Mouse (Mus musculus) megakaryocyte-erythroid progenitor cell, adult 5-6 weeks (primary cell): ENCODE data around the gene Plek. TPM values are rescaled to one million over a fixed set of nuclear protein-coding genes. Genes with fewer than 3 reads are reported as not detected.

Experiments used
- ATAC-seq: replicated peaks from 2 replicates; pipeline ENCODE4 v1.8.0; 2016; ENCODE audit warnings: mild to moderate bottlenecking, inconsistent platforms; ENCODE audit not compliant: severe bottlenecking, poor library complexity, low FRiP score, low TSS enrichment
- total RNA-seq, 2 experiments: library from RNA; stranded (forward) in 1 of 2; stranded (reverse) in 1 of 2; fragments of 200-1000, 215-1000 nt in 1 of 2; fragments of >200 nt in 1 of 2; fragmentation: Nextera tagmentation in 1 of 2; gene quantifications; 2 replicates each; pipeline ENCODE4 v1.2.3; 2014 to 2017

Gene Plek
- total RNA-seq, 2 experiments from 2014 or later: 1.7 to 27.3 TPM

DNA sequence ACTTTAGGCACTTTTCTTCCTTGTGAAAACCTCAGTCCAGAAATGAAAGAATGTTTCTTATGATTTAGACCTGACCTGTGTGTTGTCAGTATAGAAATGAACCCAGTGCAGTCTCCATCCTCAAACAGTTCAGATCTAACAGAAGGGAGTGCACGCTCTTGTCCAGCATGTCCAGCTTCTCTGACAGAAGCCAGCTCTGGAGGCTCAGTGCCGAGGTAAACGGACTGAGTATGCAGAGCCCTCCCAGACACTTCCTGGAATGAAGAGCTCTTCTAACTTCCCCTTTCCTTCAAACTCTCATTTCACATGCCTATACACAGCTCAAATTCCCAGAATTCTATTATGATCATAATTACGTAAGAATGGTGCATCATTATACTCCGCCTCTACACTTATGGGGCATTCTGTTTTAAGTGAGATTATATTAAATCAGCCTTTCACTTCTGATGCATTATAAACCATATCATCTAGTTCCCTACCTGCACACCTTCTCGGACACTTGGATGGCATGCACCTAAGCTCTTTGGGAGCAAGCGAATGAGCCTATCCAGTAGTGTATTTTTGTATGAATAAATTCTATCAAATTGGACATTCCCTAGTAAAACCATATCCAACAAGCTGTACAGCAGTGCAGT lies 49.3 kb downstream of the Plek start:
- ATAC-seq: no peak

DNA sequence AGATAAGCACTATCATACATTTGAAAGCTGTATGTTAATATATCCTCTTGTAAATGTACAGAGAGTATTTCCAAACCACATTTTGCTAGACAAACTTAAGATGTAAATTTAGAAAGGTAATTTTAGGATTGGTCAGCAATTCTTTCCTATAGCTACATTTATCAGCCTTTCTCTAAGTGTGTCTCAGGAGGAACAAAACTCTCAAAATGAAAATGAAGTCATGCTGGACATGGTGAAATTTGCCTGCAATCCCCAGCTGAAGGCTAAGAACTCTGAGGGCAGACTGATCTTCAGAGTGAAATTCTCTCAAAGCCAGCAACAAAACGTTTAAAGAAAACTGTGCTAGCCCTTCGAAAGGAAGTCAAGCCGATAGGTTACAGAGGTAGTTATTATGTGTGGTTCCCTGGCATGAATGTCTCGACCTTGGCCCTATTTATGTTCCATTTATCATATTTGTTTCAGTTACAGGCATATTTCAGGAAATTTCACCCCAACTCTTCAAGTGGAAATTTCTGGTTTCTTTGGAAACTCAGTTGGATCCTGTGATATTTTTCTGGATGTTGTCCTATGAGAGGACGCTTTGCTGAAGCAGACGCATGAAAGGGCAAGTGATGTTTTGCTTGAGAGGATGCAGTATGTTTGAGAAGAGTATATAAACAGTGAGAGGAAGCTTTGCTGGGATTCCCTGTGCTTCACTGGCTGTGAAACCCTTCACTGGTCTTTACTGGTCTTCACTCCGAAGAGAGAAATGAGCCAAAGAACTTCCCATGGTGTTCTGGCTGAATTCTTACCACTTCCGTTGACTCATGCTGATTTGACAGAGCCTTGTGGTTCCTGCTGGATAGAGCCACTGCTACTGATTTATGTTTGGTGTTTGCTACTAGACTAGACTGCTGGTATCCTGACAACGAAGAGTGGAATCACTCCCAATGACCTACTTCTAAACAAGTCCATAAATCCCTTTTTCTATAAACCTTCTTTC lies 51.5 kb downstream of the Plek start:
- no peak for ATAC-seq

DNA sequence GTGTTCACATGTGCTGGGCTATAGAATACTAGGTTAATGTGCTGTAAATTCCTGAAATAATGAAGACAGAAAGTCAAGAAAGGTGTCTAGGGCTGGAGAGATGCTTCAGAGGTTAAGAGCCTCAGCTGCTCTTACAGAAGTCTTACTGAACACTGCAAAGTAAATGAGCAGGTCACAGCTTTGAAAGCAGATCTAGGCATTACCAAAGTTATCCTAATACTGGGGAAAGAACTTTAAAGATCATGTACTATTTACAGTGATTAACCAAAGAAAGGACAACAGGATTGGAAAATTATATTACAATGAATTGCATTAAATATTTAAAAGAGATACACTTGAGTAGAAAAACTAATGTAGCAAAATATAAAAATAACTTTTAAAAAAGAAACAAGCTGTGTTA lies 52.2 kb downstream of the Plek start:
- ATAC-seq: no peak

DNA sequence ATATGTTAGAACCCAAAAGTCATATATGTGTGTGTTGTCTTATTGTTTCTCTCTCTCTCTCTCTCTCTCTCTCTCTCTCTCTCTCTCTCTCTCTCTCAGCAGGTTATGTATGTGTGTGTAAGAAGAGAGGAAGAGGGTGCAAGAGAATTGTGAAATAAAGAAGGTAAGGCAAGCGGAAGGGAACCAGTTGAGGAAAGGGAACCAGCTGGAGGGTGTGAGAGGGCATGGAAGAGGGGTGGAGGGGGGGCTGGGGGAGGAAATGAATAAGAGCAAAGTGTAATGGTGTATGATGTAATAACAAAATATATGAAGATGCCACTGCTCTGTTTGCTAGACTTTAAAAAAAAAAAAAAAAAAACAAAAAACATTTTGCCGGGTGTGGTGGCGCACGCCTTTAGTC lies 52.8 kb downstream of the Plek start:
- ATAC-seq: no peak

DNA sequence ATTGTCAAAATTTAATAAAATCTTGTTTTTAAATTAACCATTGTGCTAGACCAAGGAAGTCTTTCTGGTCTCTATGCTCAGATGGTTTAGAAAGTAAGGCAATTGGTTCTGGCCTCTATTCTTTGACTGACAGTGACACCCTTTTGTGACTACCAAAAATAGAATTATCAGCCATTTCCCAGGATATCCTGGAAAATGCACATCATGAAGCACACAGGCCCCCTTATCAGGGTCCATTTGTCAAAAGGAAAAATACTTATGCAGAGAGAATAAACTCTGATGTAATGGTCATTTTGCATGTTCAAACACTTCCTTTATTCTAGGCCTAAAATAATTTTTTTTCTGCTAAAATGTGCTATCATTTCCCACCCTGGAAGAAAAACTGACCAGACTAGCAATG lies 54.7 kb downstream of the Plek start:
- no peak for ATAC-seq

DNA sequence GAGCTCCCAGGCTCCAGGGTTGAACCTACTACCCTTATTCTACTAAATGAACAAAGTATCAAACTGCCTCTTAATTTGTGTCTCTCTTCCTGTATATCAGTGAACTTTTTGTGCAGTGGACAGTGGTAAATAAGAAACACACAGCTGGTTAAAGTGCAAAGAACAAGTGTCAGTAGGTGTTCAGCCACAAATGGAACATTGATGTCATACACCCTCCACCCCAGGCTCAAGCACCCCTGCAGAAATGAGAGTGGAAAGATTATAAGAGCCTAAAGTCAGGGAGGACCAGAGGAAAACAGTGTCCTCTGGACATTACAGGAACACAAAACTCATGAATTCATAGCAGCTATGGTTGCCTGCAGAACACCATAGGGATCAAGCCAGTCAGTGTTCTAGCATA lies 55.4 kb downstream of the Plek start:
- ATAC-seq: no peak

DNA sequence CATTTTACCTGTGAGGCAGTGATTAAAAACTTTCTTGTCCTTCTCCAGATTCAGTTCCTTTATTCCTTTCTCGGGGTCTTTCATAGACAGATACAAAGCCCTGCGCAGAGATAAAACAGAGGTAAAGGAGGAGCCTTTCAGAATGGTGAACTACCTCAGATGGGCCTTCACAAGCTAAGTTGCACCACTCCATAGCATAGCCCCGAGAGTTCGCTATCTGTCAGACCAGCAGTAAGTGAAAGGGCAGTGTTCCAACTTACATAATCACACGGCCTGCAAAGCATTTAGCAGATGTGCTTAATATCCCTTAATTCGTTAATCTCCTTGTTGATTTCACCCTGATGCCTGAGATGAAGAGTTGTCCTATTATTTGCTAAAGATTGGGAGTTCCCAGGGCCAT lies 59.3 kb downstream of the Plek start:
- ATAC-seq: peak; percentile 95

DNA sequence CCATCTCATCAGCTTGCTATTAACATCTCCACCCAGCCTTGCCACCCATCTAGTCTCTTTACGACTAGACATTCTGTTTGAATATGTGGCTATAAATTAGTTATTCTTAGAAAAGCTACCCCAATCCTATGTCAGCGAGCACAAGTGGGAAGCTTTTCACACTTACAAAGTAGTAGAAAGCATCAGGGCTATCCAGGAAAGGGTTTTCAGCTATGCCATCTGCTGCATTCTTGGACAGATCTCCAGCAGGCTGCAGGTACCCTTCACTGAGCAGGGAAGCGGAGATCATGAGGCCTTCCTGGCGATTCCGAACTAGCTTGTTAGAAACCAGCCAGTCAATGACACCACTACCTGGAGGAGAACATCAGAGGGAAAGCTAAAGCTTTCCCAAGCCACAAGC lies 62.3 kb downstream of the Plek start:
- no peak for ATAC-seq

DNA sequence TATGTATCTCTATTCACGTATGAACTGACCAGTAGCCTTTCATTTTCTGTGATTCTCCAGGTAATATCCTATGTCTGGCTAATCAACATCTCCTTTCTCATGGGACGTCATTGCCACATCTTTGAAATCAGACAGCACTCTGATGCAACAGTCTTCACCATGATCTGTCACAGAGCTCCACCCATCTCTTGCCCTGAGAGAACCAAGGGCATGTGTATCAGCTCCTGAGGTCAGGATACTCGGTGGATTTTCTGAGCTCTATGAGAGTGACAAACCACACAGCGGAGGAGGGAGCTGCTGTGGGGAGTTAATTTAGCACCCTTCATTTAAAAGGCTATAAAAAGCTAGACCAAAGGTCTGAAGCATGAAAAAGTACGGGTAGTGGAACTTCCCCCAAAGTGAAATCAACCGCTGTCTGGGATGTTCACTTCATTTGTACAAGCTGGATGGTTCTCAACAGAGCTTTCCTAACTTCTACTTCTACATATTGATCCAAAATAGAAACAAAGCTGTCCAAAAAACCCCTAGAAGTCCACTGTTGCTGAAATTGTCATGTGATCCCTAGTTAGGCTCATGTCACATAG lies 64.3 kb downstream of the Plek start:
- no peak for ATAC-seq

DNA sequence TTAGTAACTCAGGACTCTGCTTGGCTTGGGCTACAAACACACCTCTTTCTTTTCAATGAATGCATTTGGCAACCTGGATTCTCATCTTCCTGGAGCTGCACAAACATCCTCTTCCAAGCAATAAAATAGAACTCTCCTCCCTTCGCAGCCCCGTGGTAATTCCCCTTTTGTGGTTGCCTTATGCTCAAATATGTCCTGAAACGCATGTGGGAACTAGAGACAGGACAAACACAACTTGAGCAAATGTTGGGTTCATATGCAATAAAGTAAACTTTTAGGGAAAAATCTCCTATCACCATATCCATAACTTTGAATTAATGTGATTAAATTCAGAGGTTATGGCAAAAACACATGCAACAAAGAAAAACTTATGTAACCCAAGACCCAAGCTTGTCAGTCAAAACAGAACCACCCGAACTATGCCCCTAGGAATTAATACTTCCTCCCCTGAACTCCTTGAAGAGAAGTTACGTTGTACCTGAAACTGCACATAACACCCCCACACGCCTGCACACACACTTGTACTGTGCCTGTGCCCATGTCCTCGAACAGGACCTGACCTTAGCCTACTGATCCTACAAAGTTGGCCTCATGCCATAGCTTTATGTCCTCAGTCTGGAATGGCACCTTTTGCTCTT lies 65.5 kb downstream of the Plek start:
- ATAC-seq: no peak

DNA sequence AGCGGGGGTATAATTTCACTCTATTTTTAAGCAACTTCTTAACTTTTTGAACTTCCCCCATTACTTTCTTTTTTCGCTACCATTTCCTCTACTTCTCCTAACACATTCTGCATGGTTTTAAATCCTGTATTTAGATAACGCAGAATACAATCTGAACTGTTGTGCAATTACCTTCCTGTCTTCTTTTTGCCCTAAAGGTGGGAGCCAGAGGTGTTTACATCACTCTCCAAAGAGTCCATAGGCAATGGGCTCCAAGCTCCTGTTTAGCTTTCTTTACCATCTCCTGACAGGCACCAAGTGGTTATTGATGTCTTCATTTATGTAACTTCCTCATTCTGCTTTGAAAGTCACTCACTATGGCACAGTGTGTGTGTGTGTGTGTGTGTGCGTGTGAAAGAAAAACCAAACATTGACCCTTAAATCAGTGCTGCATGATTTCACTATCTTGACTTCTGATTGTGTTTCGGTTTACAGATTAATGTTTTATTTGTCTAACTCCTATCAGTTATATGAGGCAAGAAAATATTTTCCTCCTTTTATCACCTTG lies 73.9 kb downstream of the Plek start:
- no peak for ATAC-seq

DNA sequence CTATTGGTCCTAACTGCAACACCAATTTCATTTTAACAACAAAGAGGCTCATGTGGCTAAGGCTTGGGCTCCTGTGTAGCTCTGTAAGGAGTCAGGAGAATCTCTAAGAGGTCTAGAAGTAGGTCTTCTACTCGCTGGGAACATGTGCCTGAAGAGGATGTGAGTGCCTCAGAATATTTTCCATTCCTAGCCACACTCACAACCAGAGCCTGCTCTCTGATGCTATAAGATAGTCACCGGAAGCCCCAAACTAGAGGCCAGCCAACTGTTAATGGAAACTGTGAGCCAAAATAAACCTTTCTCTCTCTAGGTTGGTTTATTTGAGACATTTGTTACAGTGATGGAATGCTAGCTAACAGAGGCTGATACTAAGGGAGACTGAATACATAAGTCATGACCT lies 74.6 kb downstream of the Plek start:
- ATAC-seq: peak; percentile 47

DNA sequence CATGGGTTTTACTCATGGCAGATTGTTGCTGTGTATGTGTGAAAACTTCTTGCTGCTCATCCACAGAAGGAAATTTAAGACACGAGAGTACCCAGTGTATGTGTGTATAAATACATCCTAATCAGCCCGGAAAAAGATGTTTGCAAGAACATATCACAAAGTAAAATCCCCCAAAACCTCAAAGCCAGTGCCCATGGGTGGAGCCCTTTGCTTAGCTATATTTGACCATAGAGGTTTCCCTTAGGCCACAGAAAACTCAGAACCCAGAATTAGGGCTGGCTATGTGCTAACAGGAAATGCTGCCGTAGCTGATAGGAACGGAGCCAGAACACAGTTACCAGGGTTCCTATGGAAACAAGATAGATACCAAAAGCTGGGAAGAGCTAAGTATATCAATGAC lies 75.2 kb downstream of the Plek start:
- peak; percentile 94 for ATAC-seq

DNA sequence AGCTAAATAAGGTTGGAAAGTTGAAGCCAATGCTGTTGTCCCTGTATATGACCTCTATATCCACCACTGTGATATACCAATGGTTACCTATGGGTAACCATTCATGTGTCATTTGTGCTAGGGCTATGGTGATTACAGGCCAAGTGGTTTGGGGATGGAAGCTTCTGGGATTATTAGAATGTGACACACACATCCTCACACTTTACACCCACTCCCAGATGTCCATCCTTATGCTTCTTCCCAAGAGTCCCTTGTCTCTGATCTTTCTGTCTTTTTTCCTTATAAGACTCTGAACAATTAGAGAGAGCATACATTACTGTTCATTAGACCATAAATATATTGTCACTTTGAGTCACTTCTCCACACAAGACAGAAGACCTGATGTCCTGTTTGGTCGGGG lies 79.1 kb downstream of the Plek start:
- ATAC-seq: no peak

DNA sequence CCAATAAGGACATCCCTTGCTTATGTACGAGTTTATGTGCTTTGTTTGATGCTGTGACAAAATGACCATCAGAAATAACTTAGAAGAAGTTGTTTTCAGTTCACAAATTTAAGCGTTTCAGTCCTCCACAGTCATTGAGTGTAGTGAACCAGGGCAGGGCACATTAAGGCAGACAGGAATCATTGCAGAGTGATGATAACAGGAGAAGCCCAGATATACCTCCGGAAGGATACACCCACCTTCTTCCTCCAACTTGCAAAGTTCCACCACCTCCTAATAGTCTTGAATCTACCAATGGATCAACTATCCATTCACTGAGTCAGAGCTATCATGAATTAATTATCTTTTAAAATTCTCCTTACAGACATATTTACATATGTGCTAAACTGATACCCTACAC lies 80.2 kb downstream of the Plek start:
- peak; percentile 44; the same call in 1 of the 2 replicates for ATAC-seq

DNA sequence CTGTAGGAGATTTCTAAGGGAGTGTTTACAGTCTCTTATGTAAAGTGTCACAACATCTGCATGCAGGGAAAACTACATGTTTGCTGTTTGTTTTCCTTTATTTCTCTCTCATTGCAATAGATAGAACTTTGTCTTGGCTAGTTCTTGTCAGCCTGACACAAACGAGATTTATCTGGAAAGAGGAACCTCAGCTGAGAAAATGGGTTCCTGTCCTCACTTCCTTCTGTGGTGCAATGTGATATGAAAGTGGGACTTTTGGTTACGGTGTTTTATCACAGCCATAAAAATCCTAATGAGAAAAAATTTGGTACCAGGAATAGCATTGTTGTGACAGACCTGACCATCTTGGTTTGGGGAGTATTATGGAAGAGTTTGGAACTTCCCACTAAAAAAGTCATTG lies 82.5 kb downstream of the Plek start:
- ATAC-seq: no peak

DNA sequence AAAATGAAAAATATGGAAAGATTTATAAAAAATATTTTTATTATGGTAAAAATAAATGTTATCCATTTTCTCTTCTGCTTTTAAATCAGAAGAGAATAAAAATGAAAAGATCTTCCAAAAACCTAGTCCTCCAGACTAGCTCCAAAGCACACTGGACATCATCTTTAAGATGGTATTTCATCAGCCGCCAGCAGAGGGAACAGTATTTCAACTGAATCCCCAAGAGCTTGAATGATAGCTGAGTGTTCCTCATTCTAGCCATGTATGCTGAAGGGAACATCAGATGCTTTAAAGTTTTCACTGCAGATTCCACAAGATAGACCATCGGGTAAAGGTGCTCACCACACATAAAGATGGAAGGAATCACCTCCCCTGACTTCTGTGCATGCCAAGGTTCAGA lies 84.4 kb downstream of the Plek start:
- peak; percentile 93 for ATAC-seq

DNA sequence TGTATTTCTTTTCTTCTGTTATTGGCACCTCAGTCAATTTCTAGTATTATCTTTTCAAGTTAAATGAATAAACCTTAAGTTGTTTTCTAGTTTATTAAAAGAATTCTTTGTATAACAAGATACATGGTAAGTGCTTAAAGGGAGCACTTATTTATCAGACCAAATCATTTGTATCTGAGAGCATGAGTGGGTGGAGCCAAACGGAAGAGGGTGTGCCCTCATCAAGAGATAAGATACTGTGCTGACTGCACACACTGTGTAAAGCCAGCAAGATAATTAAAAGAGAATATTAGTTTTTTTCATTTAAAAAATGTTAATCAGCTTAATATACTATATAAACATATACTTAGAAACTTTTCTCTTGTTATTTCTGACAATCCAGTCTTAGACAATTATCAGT lies 93.7 kb downstream of the Plek start:
- peak; percentile 98 for ATAC-seq

DNA sequence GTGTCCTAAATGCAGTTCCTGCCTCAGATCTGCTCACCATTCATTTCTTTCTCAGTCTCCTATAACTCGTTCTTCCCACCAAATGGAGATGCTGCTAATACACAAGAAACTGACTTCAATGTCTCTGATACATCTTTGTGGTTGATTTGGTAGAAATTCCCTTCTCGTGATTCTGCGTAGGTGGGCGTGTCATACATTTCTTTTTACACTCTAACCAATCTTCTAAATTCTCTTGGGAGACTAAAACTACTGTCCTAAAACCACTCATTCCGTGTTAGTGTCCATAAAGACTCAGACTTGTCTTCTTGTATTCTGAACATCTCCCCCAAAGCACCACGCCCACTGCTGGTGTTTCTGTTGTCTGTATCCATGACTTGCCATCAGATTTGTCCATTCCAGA lies 95.2 kb downstream of the Plek start:
- ATAC-seq: no peak
